Mouse (Mus musculus): ENCODE measurements around the gene Myadml2.
A peak's percentile ranks its signal among the peaks of the same experiment; 100 is the strongest.

The Myadml2 gene

GRCm38 (mm10) chr11:120612763-120613162 lies 35.2 kb downstream of the Myadml2 start:
- peak; percentile 69 for DNase-seq (ENCODE audit: low read depth, low spot score)

- DNase-seq (ENCODE audit: low read depth, low spot score): no peak
Measured at GRCm38 (mm10) chr11:120610477-120611046, 37.4 kb downstream of the Myadml2 start.

- peak; percentile 59 for DNase-seq (ENCODE audit: low read depth, low spot score)
Measured at GRCm38 (mm10) chr11:120609250-120609649, 38.7 kb downstream of the Myadml2 start.

DNA sequence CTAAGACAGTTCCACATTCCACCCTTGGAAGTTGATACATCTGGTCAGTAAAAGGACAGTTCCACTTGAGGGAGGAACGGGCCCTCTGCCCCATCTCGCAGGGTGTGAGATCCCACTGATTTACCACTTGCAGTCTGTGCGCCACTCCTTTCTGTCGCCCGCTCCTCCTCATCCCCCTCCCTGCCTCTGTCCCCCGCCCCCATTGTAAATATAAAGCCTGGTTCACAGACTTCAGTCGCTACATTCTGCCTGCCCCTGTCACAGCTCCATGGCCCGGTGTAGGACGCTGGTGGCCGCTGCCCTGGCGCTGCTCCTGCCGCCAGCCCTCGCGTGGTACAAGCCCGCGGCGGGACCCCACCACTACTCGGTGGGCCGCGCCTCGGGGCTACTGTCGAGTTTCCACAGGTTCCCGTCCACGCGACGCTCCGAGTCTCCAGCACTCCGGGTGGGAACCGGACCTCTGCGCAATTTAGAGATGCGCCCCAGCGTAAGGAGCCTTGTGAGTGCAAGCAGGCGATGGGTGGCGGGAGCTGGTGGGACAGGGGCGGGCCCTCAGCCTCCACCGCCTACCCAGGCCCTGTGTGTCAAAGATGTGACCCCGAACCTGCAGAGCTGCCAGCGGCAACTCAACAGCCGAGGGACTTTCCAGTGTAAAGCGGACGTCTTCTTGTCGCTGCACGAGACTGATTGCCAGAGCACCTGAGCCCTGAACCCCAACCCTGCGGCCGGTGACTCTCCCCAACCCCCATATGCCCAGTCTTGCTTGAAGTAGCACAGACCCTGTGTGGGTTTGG lies 39.5 kb downstream of the Myadml2 start, which contains the start of gene Npb:
Gene Npb (plus strand): TSS at position 237 of the 794 bp plus-strand sequence.
- DNase-seq (ENCODE audit: low read depth, low spot score): peak; percentile 75

DNA sequence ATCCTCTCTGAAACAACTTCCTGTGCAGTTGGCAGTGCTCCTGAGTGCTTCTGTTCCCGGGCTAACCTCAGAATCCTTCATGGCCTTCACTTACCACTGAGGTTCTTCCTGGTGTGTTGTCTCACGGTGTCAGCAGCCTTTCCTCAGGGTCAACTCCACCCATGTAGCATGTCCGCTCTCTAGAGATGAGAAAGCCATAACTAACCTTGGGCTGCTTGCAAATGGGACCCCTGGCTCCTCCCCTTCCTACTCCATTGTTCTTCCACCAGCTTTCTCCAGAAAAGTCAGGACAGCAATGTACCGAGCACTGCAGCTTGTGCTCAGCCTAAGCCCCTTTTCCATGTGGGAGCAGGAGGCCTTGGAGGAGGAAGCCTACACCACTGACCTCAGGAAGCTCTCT lies 41.2 kb downstream of the Myadml2 start:
- DNase-seq (ENCODE audit: low read depth, low spot score): no peak

DNA sequence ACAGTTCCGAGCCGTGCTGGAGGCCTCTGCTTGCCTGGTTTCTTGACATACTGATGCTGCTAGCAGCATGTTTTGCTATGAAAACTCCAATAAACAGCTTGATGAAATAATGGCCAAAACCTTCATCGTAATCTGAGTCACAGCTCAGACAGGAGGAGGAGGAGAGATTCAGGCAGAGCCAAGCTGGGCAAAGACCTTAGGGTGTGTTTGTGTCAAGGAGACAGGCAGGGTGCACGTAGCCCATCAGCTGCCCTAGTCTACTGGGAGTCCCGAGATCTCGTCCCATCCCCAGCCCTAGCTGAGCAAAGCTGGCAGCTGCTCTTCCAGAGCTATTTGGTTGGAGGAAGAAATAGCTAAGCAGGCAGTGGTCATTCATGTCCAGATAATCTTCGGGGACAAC lies 42.3 kb downstream of the Myadml2 start:
- DNase-seq (ENCODE audit: low read depth, low spot score): no peak

GRCm38 (mm10) chr11:120603545-120603944 lies 44.4 kb downstream of the Myadml2 start:
- no peak for DNase-seq (ENCODE audit: low read depth, low spot score)

GRCm38 (mm10) chr11:120600716-120601115 lies 47.2 kb downstream of the Myadml2 start:
- no peak for DNase-seq (ENCODE audit: low read depth, low spot score)

DNA sequence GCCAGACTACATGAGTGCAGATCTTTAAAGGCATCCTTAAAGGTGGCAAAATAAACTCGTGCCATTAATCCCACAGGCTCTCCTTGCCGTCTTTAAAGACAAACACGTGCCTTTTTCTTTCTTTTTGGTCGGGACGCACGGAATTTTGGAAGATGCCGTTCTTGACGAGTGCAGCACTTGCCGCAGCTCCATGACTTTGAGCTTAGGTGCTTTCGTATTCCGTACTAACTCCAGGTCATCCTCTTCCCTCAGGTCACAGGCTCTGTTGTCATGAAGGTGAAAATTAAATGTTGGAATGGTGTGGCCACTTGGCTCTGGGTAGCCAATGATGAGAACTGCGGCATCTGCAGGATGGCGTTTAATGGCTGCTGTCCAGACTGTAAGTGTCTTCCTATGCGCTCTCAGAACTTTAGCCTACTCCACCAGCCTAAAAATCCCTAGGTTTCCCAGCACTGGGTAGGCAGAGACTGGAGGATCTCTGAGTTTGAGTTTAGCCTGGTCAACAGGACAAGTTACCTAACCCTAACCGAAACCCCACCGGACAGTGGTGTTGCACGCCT lies 48.9 kb downstream of the Myadml2 start:
- DNase-seq (ENCODE audit: low read depth, low spot score): peak; percentile 49

- DNase-seq (ENCODE audit: low read depth, low spot score): peak; percentile 98
Measured at GRCm38 (mm10) chr11:120598283-120598989, 49.5 kb downstream of the Myadml2 start, which contains the start of the genes Alyref and Anapc11. Alyref (minus strand) TSS chr11:120598365. Anapc11 (plus strand) TSS chr11:120598421.

GRCm38 (mm10) chr11:120597240-120598235 lies 50.4 kb downstream of the Myadml2 start:
- peak; percentile 59 for DNase-seq (ENCODE audit: low read depth, low spot score)

All from A20 (cell line).